17 mouse cellular contexts compared by ENCODE assay signal in genomic region chr3:34657701-34658090, GRCm38 (mm10). TPM values are rescaled to one million over a fixed set of nuclear protein-coding genes. Genes with fewer than 3 reads are reported as not detected.
A peak's percentile ranks its signal among the peaks of the same experiment; 100 is the strongest.
DNase-seq lines count a peak whose midpoint lies in the region; ATAC-seq and TF ChIP-seq lines count a peak whose summit lies in the region.
"Had no signal": no experiment of that assay in that cellular context is flagged by ENCODE, and none has a peak within 500 bp of the region (broad histone marks: within the 10 kb centered on the region; RNA-seq: fewer than 3 reads in every experiment).

No protein-coding gene starts in this region.

- H3K9me3 ChIP-seq in hindbrain, embryonic 12.5 days (replicated peaks): no peaks in the 10 kb centered on the region
- no peaks in the 10 kb centered on the region for H3K9me3 ChIP-seq in midbrain, embryonic 16.5 days (replicated peaks; ENCODE audit: control insufficient read depth, low read length, poor library complexity, severe bottlenecking)
- H3K9me3 ChIP-seq: heart, embryonic 12.5 days had no signal

- H3K4me3 ChIP-seq in layer of hippocampus, adult 2 months: peak overlapping the region; percentile 57; the same call in 1 of the 2 replicates
- peak overlapping the region; percentile 40 for H3K4me3 ChIP-seq in hindbrain, embryonic 12.5 days
- H3K4me3 ChIP-seq in midbrain, embryonic 16.5 days (ENCODE audit: low read depth, low read length): peak overlapping the region; percentile 41
- H3K4me3 ChIP-seq: heart, embryonic 12.5 days had no signal

- 42% methylated on average over 2 of the region's 2 CpGs for WGBS in hindbrain, embryonic 12.5 days
- 29% methylated on average over 2 of the region's 2 CpGs for WGBS in midbrain, embryonic 16.5 days

- TF ChIP-seq CTCF in layer of hippocampus, adult 2 months (conservative IDR thresholded peaks at IDR 0.05): no peak

- H3K36me3 ChIP-seq in hindbrain, embryonic 12.5 days: no peaks in the 10 kb centered on the region
- no peaks in the 10 kb centered on the region for H3K36me3 ChIP-seq in midbrain, embryonic 16.5 days (ENCODE audit: control insufficient read depth, insufficient read depth, low read length)
- H3K36me3 ChIP-seq: heart, embryonic 12.5 days had no signal

- ATAC-seq in hindbrain, embryonic 12.5 days (ENCODE audit: low FRiP score): no peak
- 0 out of 2 replicates have a peak, but pooled peaks have one; percentile 11 for ATAC-seq in midbrain, embryonic 16.5 days
- ATAC-seq: activated CD4-positive, CD25-positive, alpha-beta regulatory T cell, adult 4 months had no signal

- H3K4me2 ChIP-seq in hindbrain, embryonic 12.5 days (replicated peaks): peak overlapping the region; percentile 51
- peak overlapping the region; percentile 57 for H3K4me2 ChIP-seq in midbrain, embryonic 16.5 days (ENCODE audit: low read length)
- H3K4me2 ChIP-seq: heart, embryonic 12.5 days had no signal

- H3K4me1 ChIP-seq in hindbrain, embryonic 12.5 days: peaks cover 46% of the 10 kb centered on the region
- peaks cover 6% of the 10 kb centered on the region; the same call in 1 of the 2 replicates for H3K4me1 ChIP-seq in midbrain, embryonic 16.5 days (ENCODE audit: control insufficient read depth, insufficient read depth, low read length)

- DNase-seq in layer of hippocampus, adult 2 months (ENCODE audit: low spot score in 2 of 2): no peak
- no peak for DNase-seq in layer of hippocampus, adult 9-11 months
- no peak for DNase-seq in right cerebral cortex, postnatal 4 days
- DNase-seq in ovary, postnatal 10 days (ENCODE audit: low spot score): no peak
- no peak for DNase-seq in urinary bladder, postnatal 36 days (ENCODE audit: low spot score in 2 of 2)
- no peak for DNase-seq in kidney, postnatal 14 days
- DNase-seq: cerebellum, adult 9-10 months; gastrocnemius, postnatal 10 days; kidney, postnatal 4 days; right cerebral cortex, postnatal 25 days had no signal

- peak overlapping the region; percentile 93 for H3K27ac ChIP-seq in layer of hippocampus, adult 2 months
- peak overlapping the region; percentile 62 for H3K27ac ChIP-seq in hindbrain, embryonic 12.5 days
- peak overlapping the region; percentile 80 for H3K27ac ChIP-seq in midbrain, embryonic 16.5 days (ENCODE audit: low read length)
- H3K27ac ChIP-seq: liver, embryonic 14.5 days; macrophage had no signal

- peak overlapping the region; percentile 55 for H3K9ac ChIP-seq in hindbrain, embryonic 12.5 days
- H3K9ac ChIP-seq in midbrain, embryonic 16.5 days (ENCODE audit: low read depth, low read length): peak overlapping the region; percentile 52
- H3K9ac ChIP-seq: heart, embryonic 12.5 days; liver, embryonic 14.5 days had no signal

- H3K27me3 ChIP-seq in hindbrain, embryonic 12.5 days: peaks cover 36% of the 10 kb centered on the region
- peaks cover 18% of the 10 kb centered on the region for H3K27me3 ChIP-seq in midbrain, embryonic 16.5 days (ENCODE audit: control insufficient read depth, insufficient read depth, low read depth, low read length)

RNA-seq across cellular contexts. Expression of gene Sox2, which starts 7.5 kb away (rescaled TPM):
- total RNA-seq in layer of hippocampus, adult 2 months (2021): 10 to 100 TPM; 41.1 to 45.9 TPM
- 37.3 and 39.5 TPM in 2 replicates for polyA plus RNA-seq in hindbrain, embryonic 12.5 days (2016; fragmentation: Nextera tagmentation; extraction: Ambion mirVana)
- 14.3 and 22.2 TPM in 2 replicates for polyA plus RNA-seq in midbrain, embryonic 16.5 days (2015; fragmentation: Nextera tagmentation; extraction: Ambion mirVana)
- total RNA-seq: MEL had no signal
- polyA plus RNA-seq: activated CD4-positive, CD25-positive, alpha-beta regulatory T cell, adult 4 months; macrophage had no signal
